8 mouse cellular contexts compared by ENCODE assay signal in genomic region chr11:109859939-109860469, GRCm38 (mm10). TPM values are rescaled to one million over a fixed set of nuclear protein-coding genes. Genes with fewer than 3 reads are reported as not detected.
DNase-seq lines count a peak whose midpoint lies in the region; ATAC-seq and TF ChIP-seq lines count a peak whose summit lies in the region.

No protein-coding gene starts in this region.

- no peak overlapping the region; the same call in 1 of the 2 replicates for H3K4me3 ChIP-seq in liver, adult 2 months (ENCODE audit: insufficient read depth, low read depth, low read length)
- peak overlapping the region; percentile 1 for H3K4me3 ChIP-seq in myocyte

- no peaks in the 10 kb centered on the region for H3K4me1 ChIP-seq in liver, adult 2 months (ENCODE audit: control insufficient read depth, insufficient read depth, low read length)

- H3K4me2 ChIP-seq in myocyte (ENCODE audit: low read depth), result peak overlapping the region; percentile 75

- TF ChIP-seq POLR2A in liver, adult 2 months (IDR thresholded peaks at IDR 0.05; ENCODE audit: extremely low read depth, insufficient read depth, low read length), result no peak
- TF ChIP-seq POLR2A in myocyte (IDR thresholded peaks at IDR 0.05; ENCODE audit: insufficient read length, low read depth), result peak; percentile 18

- peak; percentile 20 for DNase-seq in right cerebral cortex, adult 18-20 months
- no peak for DNase-seq in right cerebral cortex, postnatal 4 days
- DNase-seq in heart, postnatal 36 days, result peak; percentile 31 to 52
- DNase-seq in liver, adult 2 months (ENCODE audit: extremely low read depth, low read depth, low spot score), result peak; percentile 24
- DNase-seq in cerebellum, postnatal 36 days, result no peak
- DNase-seq in layer of hippocampus, postnatal 25 days (ENCODE audit: extremely low spot score in 1 of 2, low spot score in 1 of 2), result no peak

- WGBS in liver, adult 2 months, result 67% methylated on average over 14 of the region's 14 CpGs

- no peak overlapping the region for H3ac ChIP-seq in myocyte (ENCODE audit: control insufficient read depth, insufficient read length)

- H3K27me3 ChIP-seq in liver, adult 2 months (ENCODE audit: control insufficient read depth, insufficient read depth, low read length), result no peaks in the 10 kb centered on the region
- H3K27me3 ChIP-seq in myocyte (ENCODE audit: control insufficient read depth, insufficient read depth, insufficient read length), result no peaks in the 10 kb centered on the region

- no peak for TF ChIP-seq CTCF in liver, adult 2 months (IDR thresholded peaks at IDR 0.05; ENCODE audit: low read depth, low read length)

- H3K27ac ChIP-seq in liver, adult 2 months (replicated peaks; ENCODE audit: insufficient read depth, low read depth, low read length), result peak overlapping the region; percentile 56; the same call in 1 of the 2 replicates

- no peaks in the 10 kb centered on the region for H3K79me2 ChIP-seq in liver, adult 2 months (ENCODE audit: control insufficient read depth, insufficient read depth, low read length)
- no peaks in the 10 kb centered on the region for H3K79me2 ChIP-seq in myocyte (ENCODE audit: control insufficient read depth, insufficient read depth)

- peak; percentile 72 for ATAC-seq in common myeloid progenitor, adult 5-6 weeks (replicated peaks; ENCODE audit: low read depth, poor library complexity, severe bottlenecking)

- intact Hi-C loops in heart, postnatal 36 days (cut with DNase I), result loop anchor here (1.0 to 5.0 kb wide), 8 partner anchors 58 to 613 kb away; partner anchors contain the start of gene Fam20a

- H3K9ac ChIP-seq in liver, adult 2 months (ENCODE audit: low read depth, low read length), result no peak overlapping the region

- no peaks in the 10 kb centered on the region for H3K36me3 ChIP-seq in liver, adult 2 months (ENCODE audit: control insufficient read depth, insufficient read depth, low read length)
- H3K36me3 ChIP-seq in myocyte (ENCODE audit: control insufficient read depth, insufficient read depth), result no peaks in the 10 kb centered on the region

TF ChIP-seq in myocyte, 11 proteins besides CTCF, POLR2A, EP300 and RAD21:
- TF ChIP-seq MYOG (IDR thresholded peaks at IDR 0.05; ENCODE audit: control insufficient read depth in 1 of 3, insufficient read depth in 1 of 3, insufficient read length in 2 of 3, low read depth in 2 of 3), result no peak
- peak; percentile 45; the same call in 1 of the 2 replicates for TF ChIP-seq CEBPB (IDR thresholded peaks at IDR 0.05; ENCODE audit: insufficient read depth, poor library complexity, severe bottlenecking)
- TF ChIP-seq USF1 (IDR thresholded peaks at IDR 0.05; ENCODE audit: low read depth), result peak; percentile 95
- TF ChIP-seq SRF (IDR thresholded peaks at IDR 0.05; ENCODE audit: control insufficient read depth, insufficient read length, low read depth), result no peak
- TF ChIP-seq MAX (IDR thresholded peaks at IDR 0.05; ENCODE audit: low read depth), result no peak
- peak; percentile 18 for TF ChIP-seq TCF12 (IDR thresholded peaks at IDR 0.05; ENCODE audit: insufficient read depth, poor library complexity, severe bottlenecking)
- TF ChIP-seq E2F4 (IDR thresholded peaks at IDR 0.05; ENCODE audit: insufficient read depth), result no peak
- peak; percentile 46 for TF ChIP-seq POLR2AphosphoS2 (IDR thresholded peaks at IDR 0.05; ENCODE audit: insufficient read length, low read depth)
- no peak for TF ChIP-seq REST (IDR thresholded peaks at IDR 0.05; ENCODE audit: insufficient read depth, insufficient read length)
- TF ChIP-seq MYOD1 (IDR thresholded peaks at IDR 0.05; ENCODE audit: control insufficient read depth in 1 of 3, insufficient read length in 2 of 3, low read depth in 2 of 3), result peak in 1 of 3 experiments; percentile 32
- no peak for TF ChIP-seq TCF3 (IDR thresholded peaks at IDR 0.05; ENCODE audit: insufficient read length, low read depth)

RNA-seq across cellular contexts. Expression of gene 1700012B07Rik, which starts 32.2 kb away (rescaled TPM):
- total RNA-seq in common myeloid progenitor, adult 5-6 weeks (2017), result not detected in 2 replicates
- not detected for total RNA-seq in heart, postnatal 36 days (2021)
- not detected in 2 replicates for total RNA-seq in liver, adult 2 months (2014; rRNA removed)
- polyA plus RNA-seq in liver, adult 2 months (2012; rRNA removed), result not detected in 2 replicates
- polyA plus RNA-seq in myocyte (2012; fragmentation: generic; extraction: Trizol), result 0.19 TPM
- not detected for total RNA-seq in layer of hippocampus, postnatal 25 days (2021)

Comparison
In these comparisons a context has a peak if more than half of its experiments do, and no peak if none do; other contexts are left out.
1. DNase-seq: peak in right cerebral cortex, adult 18-20 months (single experiment), heart, postnatal 36 days (2 of 2) and liver, adult 2 months (single experiment); none in right cerebral cortex, postnatal 4 days (single experiment), cerebellum, postnatal 36 days (0 of 2) and layer of hippocampus, postnatal 25 days (0 of 2).